Mouse (Mus musculus): ENCODE measurements around the gene Entpd2. TPM values are rescaled to one million over a fixed set of nuclear protein-coding genes. Genes with fewer than 3 reads are reported as not detected.
A peak's percentile ranks its signal among the peaks of the same experiment; 100 is the strongest.
"Not testable (repeated sequence)": the region's sequence is repeated elsewhere in the genome, so short reads cannot be mapped to it uniquely, and the experiment has no call there.

Gene Entpd2
- total RNA-seq, 2 experiments from 2014 or later, result 14.5 to 15.4 TPM

DNA sequence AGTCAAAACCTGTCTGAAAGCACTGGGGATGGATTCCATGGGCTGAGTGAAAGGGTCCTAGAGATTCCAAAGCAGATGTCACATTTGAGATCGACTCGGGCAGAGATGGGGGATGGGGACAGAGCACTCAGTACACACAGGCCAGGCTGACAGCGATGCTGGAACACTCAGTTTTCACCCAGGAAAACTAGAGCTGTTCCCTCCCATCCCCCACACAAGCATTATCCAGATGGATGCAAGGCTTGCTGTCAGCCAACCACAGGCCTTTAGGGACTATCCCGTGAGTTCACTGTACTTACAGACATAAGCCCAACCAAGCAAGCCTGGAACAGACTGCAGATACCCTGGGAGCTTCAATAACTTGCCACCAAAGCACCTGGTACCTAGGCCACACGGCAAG lies 4.4 kb upstream of the Entpd2 start:
- intact Hi-C loops (cut with DNase I), result no loop called here
- no peak for DNase-seq

DNA sequence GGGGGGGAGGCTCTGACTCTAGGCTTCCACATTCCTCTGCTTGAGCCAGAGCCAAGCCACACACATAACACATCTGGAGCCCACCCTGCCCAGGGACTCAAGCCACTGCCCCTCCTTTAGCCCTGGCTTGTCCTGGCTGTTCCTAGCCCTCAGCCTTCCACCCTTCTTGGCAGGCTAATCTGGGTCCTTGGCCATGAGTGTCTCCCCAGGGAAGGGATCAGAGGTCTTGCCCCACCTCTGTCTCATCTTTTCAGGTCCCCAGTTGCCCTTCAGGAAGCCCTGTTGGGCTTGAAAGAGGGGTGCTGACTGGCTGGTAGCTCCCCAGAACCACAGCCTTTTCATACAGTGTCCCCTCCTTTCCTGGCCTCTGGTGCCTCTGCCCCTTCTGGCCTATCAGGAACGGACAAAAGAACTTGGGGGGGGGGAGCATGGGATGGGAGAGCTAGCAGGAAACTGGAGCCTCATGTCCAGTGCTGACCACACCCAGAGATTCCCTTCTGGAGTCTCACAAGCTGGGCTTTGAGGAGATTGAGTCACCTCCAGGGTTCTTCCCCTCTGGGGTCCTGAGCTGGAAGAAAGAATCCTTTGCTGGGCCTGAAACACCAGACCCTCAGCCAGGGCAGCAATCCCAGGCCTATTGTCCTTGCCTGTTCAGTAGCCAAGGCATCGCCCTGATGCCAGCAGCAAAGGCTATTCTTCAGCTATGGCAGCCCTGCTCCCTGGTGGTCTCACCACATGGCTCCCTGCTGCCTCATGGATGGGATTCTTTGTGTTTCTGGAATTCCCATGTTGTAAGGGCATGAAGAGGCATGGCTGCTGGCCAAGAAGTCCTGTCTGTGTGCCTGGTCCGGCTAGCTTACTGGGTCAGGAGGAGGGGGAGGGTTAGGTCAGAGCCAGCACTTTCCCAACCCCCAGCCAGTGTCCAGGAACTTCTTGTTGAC lies 1.1 kb upstream of the Entpd2 start:
- intact Hi-C loops (cut with DNase I), result loop anchor here (5.0 kb wide), 1 partner anchor 112 kb away; no protein-coding TSS in a partner anchor
- peak; percentile 52 to 71 for DNase-seq

DNA sequence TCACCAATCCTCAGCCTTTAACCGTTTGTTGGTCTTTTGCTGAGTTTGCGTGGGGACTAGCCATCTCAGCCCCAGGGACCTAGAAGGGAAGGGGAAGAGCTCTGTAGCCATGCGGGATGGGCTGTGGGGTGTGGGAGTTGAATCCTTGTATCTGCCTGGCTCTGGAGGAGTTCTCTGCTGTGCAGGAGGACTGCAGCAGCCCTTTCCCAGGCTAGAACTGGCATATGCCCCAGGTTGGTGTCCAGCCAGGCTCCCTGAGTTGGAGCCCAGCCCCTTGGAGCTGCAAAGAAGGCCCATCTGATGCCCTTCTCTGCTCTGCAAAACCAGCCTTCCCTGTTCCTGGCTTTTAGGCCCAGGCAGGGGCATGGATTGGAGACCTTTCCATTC lies 916 bp downstream of the Entpd2 start:
- intact Hi-C loops (cut with DNase I), result loop anchor here (5.0 kb wide), 1 partner anchor 114 kb away; no protein-coding TSS in a partner anchor
- peak; percentile 58 to 63 for DNase-seq

- intact Hi-C loops (cut with DNase I), result loop anchor here (5.0 kb wide), 1 partner anchor 115 kb away; no protein-coding TSS in a partner anchor
- no peak for DNase-seq
Observed at GRCm38 (mm10) chr2:25397010-25397409, 1.3 kb downstream of the Entpd2 start.

DNA sequence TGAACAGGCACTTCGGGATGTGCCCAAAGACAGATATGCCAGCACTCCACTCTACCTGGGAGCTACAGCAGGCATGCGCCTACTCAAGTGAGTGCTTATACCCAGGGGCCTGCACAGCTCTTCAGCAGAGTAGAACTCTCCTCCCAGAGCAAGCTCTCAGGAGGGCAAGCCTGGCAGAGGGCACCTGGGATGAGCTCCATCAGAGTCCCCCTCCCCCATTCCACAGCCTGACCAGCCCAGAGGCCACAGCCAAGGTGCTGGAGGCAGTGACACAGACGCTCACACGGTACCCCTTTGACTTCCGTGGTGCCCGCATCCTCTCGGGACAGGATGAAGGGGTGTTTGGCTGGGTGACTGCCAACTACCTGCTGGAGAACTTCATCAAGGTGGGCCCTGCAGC lies 2.4 kb downstream of the Entpd2 start:
- DNase-seq, result no peak
- intact Hi-C loops (cut with DNase I), result loop anchor here (5.0 kb wide), 1 partner anchor 116 kb away; no protein-coding TSS in a partner anchor

GRCm38 (mm10) chr2:25399051-25399450 lies 3.4 kb downstream of the Entpd2 start, which contains the start of gene Npdc1:
Gene Npdc1, plus strand, starts transcription at chr2:25399351.
- intact Hi-C loops (cut with DNase I), result loop anchor here (5.0 kb wide), 1 partner anchor 117 kb away; no protein-coding TSS in a partner anchor
- DNase-seq, result no peak

DNA sequence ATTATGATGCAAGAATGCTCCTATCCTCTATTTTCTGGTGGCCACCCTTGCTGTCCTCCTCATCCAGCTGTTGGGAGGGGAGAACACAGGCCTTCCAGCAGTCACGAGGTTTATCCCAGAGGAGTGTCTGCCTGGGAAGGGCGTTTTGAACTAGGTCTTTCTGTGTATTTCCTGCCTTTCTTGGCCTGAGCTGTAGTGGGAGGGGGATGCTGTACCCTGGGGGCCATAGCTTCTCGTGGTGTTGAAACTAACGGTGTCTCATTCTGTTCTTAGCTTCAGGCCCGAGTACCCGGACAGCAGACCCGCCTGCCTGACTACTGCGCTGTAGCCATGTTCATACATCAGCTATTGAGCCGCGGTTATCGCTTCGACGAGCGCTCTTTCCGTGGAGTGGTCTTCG lies 4.6 kb downstream of the Entpd2 start:
- intact Hi-C loops (cut with DNase I), result loop anchor here (1.0 to 2.0 kb wide), 2 partner anchors 21 to 205 kb away; no protein-coding TSS in a partner anchor
- peak; percentile 48 to 54 for DNase-seq

GRCm38 (mm10) chr2:25400764-25401163 lies 5.1 kb downstream of the Entpd2 start:
- intact Hi-C loops (cut with DNase I), result loop anchor here (1.0 to 2.0 kb wide), 2 partner anchors 21 to 206 kb away; no protein-coding TSS in a partner anchor
- DNase-seq, result peak; percentile 72 to 76

DNA sequence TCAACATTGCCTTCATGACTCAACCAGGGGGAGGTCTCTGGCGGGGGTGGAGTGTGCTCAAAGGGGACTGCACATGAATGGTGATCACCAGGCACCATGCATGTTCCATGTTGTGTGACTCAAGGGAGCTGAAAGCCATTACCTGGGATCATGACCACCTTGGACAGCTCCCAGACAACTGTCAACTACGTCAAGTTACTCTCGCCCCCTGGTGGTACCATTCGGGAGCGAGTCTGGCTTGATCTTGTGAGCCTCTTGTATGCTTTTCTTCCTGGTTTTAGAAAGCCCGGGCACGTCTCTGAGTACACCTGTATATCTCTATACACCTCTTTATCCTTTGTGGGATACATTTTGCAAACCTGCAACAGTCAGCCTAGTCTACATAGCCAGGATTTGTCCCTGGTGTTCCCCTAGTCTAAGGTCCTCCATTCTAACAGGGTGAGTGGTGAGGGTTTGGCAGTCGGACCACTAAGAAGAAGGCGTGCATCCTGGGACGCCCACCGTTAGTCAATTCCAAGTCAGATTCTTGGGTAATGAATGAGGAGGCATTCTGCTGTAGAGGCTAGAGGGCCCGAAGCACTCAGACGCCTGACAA lies 6.8 kb downstream of the Entpd2 start:
- DNase-seq, result peak; percentile 54 to 62
- intact Hi-C loops (cut with DNase I), result no loop called here

DNA sequence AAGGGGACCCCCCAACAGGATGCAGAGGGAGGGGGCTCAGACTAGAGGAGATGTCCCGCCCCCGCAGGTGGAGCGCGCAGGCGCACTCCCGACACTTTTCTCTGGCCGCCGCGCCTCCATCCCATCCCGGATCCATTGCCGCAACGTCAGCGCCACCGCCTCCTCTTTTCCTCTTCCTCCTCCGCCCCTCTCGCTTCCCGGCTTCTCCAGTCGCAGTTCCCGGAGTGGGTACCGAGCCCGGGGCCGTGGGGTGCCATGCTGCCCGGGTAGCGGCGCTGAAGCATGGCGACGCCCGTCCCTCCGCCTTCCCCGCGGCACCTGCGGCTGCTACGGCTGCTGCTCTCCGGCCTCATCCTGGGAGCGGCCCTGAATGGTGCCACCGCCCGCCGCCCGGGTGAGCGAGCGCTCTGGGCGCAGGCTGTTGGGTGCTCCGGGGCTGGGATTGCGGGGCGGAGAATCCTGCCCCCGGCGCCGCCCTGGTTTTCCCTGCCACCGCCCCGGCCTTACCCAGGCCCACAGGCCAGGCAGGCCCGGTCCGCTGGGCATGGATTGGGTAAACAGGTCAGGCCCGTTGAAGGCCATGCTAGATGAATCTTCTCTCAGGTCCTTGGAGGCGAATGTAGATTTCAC lies 7.4 kb downstream of the Entpd2 start:
- intact Hi-C loops (cut with DNase I), result loop anchor here (1.0 kb wide), 1 partner anchor 24 kb away; no protein-coding TSS in a partner anchor

DNA sequence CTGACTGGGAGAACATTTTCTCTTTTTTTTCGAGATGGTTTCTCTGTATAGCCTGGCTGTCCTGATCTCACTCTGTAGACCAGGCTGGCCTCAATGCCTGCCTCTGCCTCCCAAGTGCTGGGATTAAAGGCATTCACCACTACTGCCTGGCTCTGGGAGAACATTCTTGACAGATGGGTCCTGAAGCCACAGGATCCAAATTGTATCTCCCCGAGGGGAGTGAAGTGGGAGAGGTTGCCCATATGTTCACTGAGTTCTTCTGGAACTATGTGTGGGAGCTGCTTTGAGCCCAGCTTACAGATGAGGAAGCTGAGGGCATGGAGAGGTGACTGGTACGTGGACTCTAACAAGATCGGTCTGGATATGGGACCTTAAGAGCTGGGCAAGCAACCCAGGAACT lies 8.3 kb downstream of the Entpd2 start:
- intact Hi-C loops (cut with DNase I), result loop anchor here (1.0 kb wide), 1 partner anchor 23 kb away; no protein-coding TSS in a partner anchor

More for the DNA sequence above, 7.4 kb downstream of the Entpd2 start:
- peak; percentile 72 for DNase-seq

GRCm38 (mm10) chr2:25408908-25409307 lies 13.2 kb downstream of the Entpd2 start:
- no peak for DNase-seq
- intact Hi-C loops (cut with DNase I), result loop anchor here (5.0 kb wide), 1 partner anchor 132 kb away; no protein-coding TSS in a partner anchor

More for the DNA sequence above, 8.3 kb downstream of the Entpd2 start:
- DNase-seq, result no peak

DNA sequence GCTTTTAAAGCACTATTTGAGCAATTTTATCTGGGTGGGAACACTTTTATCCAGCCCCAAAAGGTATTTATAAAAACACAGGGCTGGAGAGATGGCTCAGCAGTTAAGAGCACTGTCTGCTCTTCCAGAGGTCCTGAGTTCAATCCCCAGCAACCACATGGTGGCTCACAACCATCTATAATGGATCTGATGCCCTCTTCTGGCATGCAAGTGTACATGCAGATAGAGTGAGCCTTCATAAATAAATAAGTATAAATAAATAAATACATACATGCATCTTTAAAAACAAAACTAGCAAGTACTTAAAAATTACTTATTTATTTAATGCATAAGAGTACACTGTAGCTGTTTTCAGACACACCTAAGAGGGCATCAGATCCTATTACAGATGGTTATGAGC lies 17.8 kb downstream of the Entpd2 start:
- intact Hi-C loops (cut with DNase I), result loop anchor here (5.0 kb wide), 1 partner anchor 36 kb away; no protein-coding TSS in a partner anchor
- DNase-seq, result not testable (repeated sequence)

DNA sequence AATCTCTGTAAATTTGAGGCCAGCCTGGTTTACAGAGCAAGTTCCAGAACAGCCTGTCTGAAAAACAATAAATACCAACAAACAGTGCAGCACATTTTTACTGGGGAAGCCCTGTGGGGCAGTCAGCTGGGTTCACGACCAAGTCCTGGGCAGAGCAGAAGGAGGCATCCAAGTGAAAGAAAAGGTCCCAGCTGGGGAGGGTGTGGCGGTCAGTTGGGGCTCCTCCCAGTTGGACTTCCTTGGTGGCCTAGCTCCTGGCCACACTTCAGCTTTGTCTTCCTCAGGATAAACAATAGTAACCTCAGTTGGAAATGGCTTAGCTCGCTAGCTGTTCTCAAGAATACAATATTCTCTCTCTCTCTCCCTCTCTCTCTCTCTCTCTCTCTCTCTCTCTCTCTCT lies 21.8 kb downstream of the Entpd2 start:
- intact Hi-C loops (cut with DNase I), result no loop called here
- peak in 1 of 2 experiments; percentile 24 for DNase-seq

DNA sequence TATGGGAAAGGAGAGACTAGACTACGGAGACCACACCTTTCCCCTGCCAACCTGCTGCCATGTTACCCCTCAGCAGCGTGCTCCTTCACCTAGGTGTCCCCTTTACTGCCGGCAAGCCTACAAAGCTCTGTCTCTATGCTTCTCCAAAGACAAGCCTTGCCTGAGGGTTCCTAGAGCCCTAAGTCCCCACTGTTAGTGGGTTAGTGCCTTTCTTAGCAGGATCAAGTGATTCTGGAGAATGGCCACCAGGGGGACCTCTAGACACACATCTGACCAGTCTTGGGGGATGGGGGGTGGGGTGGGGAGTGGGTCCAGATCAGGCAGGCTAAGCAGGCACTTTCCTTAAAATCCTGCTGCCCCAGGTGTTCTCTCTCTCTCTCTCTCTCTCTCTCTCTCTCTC lies 26.2 kb downstream of the Entpd2 start:
- peak in 1 of 2 experiments; percentile 31 for DNase-seq
- intact Hi-C loops (cut with DNase I), result loop anchor here (2.0 kb wide), 1 partner anchor 129 kb away; no protein-coding TSS in a partner anchor

- DNase-seq, result peak in 1 of 2 experiments; percentile 17
- intact Hi-C loops (cut with DNase I), result loop anchor here (2.0 kb wide), 1 partner anchor 128 kb away; no protein-coding TSS in a partner anchor
Observed at GRCm38 (mm10) chr2:25422587-25423410, 27.1 kb downstream of the Entpd2 start, which contains the start of gene Fut7. Gene Fut7, plus strand, starts transcription at chr2:25423267.

GRCm38 (mm10) chr2:25423626-25424025 lies 28.0 kb downstream of the Entpd2 start:
- intact Hi-C loops (cut with DNase I), result loop anchor here (2.0 kb wide), 2 partner anchors 59 to 127 kb away; no protein-coding TSS in a partner anchor
- no peak for DNase-seq

DNA sequence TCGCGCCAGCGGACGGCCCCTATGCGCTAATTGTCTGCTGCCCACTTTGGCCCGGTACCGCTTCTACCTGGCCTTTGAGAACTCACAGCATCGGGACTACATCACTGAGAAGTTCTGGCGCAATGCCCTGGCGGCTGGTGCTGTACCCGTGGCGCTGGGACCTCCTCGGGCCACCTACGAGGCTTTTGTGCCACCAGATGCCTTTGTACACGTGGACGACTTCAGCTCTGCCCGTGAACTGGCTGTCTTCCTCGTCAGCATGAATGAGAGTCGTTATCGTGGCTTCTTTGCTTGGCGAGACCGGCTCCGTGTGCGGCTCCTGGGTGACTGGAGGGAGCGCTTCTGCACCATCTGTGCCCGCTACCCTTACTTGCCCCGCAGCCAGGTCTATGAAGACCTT lies 29.8 kb downstream of the Entpd2 start:
- intact Hi-C loops (cut with DNase I), result loop anchor here (2.0 to 5.0 kb wide), 2 partner anchors 57 to 72 kb away; no protein-coding TSS in a partner anchor
- DNase-seq, result no peak

DNA sequence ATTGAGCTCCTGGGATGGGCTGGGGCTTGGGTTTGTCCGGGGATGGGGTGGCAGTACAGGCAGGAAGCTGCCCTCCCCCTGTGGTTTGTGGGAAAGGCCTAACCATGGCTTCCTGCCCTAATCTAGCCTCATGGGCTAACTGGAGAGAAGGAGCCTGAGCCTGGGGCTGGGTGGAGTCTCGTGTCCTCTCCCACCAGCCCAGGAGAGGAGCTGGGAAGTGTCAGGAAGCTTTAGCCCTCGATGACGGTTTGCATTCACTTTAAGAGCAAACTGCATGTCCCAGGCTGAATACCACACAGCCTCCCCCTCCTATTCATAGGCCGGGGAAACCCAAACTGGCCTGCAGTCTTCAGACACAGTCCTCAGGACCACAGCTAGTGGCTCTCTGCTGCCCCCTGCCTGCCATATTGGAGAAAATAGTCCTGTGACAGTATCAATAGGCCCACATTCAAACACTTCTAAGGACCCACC lies 31.1 kb downstream of the Entpd2 start:
- intact Hi-C loops (cut with DNase I), result loop anchor here (1.0 to 5.0 kb wide), 3 partner anchors 23 to 71 kb away; no protein-coding TSS in a partner anchor
- DNase-seq, result peak; percentile 68 to 79

Measured in heart, postnatal 36 days (tissue).